Mouse (Mus musculus) adipose tissue, adult 10 weeks (tissue): ENCODE results near the gene Olfr632. TPM values are rescaled to one million over a fixed set of nuclear protein-coding genes. Genes with fewer than 3 reads are reported as not detected.

Experiments
- polyA plus RNA-seq: library from polyadenylated mRNA; stranded (reverse); fragments of 350-450 nt; fragmentation: Illumina TruSeq; extraction: RNeasy Lipid Tissue Mini Kit (QIAGEN cat#74804); gene quantifications from one replicate; pipeline ENCODE4 v1.2.3, GENCODE M21; 2014; ENCODE audit warnings: low read depth, low replicate concordance

Gene Olfr632
- not detected for polyA plus RNA-seq

GRCm38 (mm10) chr7:103934264-103934663 is at the start of gene Olfr632:
Gene Olfr632, plus strand, starts transcription at chr7:103934347.

GRCm38 (mm10) chr7:103886152-103886551 is 48.0 kb upstream of the Olfr632 start, which contains the start of gene Olfr66:
Gene Olfr66, minus strand, starts transcription at chr7:103886252.

GRCm38 (mm10) chr7:103894385-103894784 is 39.8 kb upstream of the Olfr632 start, which contains the start of gene Olfr64:
Gene Olfr64, minus strand, starts transcription at chr7:103894485.

GRCm38 (mm10) chr7:103903187-103903586 is 31.0 kb upstream of the Olfr632 start, which contains the start of gene Olfr65:
Gene Olfr65, plus strand, starts transcription at chr7:103903487.

GRCm38 (mm10) chr7:103928525-103928924 is 5.6 kb upstream of the Olfr632 start, which contains the start of gene Olfr631:
Gene Olfr631, plus strand, starts transcription at chr7:103928825.

GRCm38 (mm10) chr7:103944137-103944536 is 10.0 kb downstream of the Olfr632 start, which contains the start of gene Olfr633:
Gene Olfr633, plus strand, starts transcription at chr7:103944437.

GRCm38 (mm10) chr7:103970852-103971251 is 36.7 kb downstream of the Olfr632 start, which contains the start of gene Olfr635:
Gene Olfr635, plus strand, starts transcription at chr7:103971152.

Other genes with a start within 250 kb of the Olfr632 start
- gene Olfr243, start 219.7 kb upstream of the Olfr632 start, polyA plus RNA-seq, result not detected
- not detected for gene Olfr628, start 204.0 kb upstream of the Olfr632 start, polyA plus RNA-seq
- gene Olfr629, start 189.4 kb upstream of the Olfr632 start, polyA plus RNA-seq, result not detected
- not detected for gene Olfr630, start 177.0 kb upstream of the Olfr632 start, polyA plus RNA-seq
- gene Olfr69, start 162.8 kb upstream of the Olfr632 start, polyA plus RNA-seq, result not detected
- gene Olfr68, start 154.6 kb upstream of the Olfr632 start, polyA plus RNA-seq, result not detected
- gene Olfr67, start 142.5 kb upstream of the Olfr632 start, polyA plus RNA-seq, result not detected
- 353 TPM for gene Hbb-bt, start 120.4 kb upstream of the Olfr632 start, polyA plus RNA-seq
- gene Hbb-bs, start 106.3 kb upstream of the Olfr632 start, polyA plus RNA-seq, result 2,394 TPM
- not detected for gene Hbb-bh2, start 93.8 kb upstream of the Olfr632 start, polyA plus RNA-seq
- gene Hbb-bh1, start 91.2 kb upstream of the Olfr632 start, polyA plus RNA-seq, result not detected
- not detected for gene Hbb-y, start 81.1 kb upstream of the Olfr632 start, polyA plus RNA-seq
- not detected for gene Olfr66, start 48.1 kb upstream of the Olfr632 start, polyA plus RNA-seq
- gene Olfr64, start 39.9 kb upstream of the Olfr632 start, polyA plus RNA-seq, result not detected
- not detected for gene Olfr65, start 30.9 kb upstream of the Olfr632 start, polyA plus RNA-seq
- gene Olfr631, start 5.5 kb upstream of the Olfr632 start, polyA plus RNA-seq, result not detected
- gene Olfr633, start 10.1 kb downstream of the Olfr632 start, polyA plus RNA-seq, result not detected
- not detected for gene Olfr635, start 36.8 kb downstream of the Olfr632 start, polyA plus RNA-seq
- gene Olfr638, start 64.4 kb downstream of the Olfr632 start, polyA plus RNA-seq, result not detected
- not detected for gene Olfr639, start 83.0 kb downstream of the Olfr632 start, polyA plus RNA-seq
- not detected for gene Olfr640, start 91.2 kb downstream of the Olfr632 start, polyA plus RNA-seq
- not detected for gene Olfr641, start 101.1 kb downstream of the Olfr632 start, polyA plus RNA-seq
- gene Olfr642, start 118.3 kb downstream of the Olfr632 start, polyA plus RNA-seq, result not detected
- not detected for gene 4930516K23Rik, start 127.1 kb downstream of the Olfr632 start, polyA plus RNA-seq
- not detected for gene Olfr644, start 137.5 kb downstream of the Olfr632 start, polyA plus RNA-seq
- not detected for gene Olfr645, start 151.1 kb downstream of the Olfr632 start, polyA plus RNA-seq
- gene Olfr646, start 170.5 kb downstream of the Olfr632 start, polyA plus RNA-seq, result not detected
- gene Ubqln5, start 195.5 kb downstream of the Olfr632 start, polyA plus RNA-seq, result 0.88 TPM
- not detected for gene Olfr643, start 203.1 kb downstream of the Olfr632 start, polyA plus RNA-seq
- gene Ubqln3, start 208.9 kb downstream of the Olfr632 start, polyA plus RNA-seq, result 7.9 TPM
- 6.5 TPM for gene Ubqlnl, start 216.2 kb downstream of the Olfr632 start, polyA plus RNA-seq
- gene Olfm5, start 230.5 kb downstream of the Olfr632 start, polyA plus RNA-seq, result not detected
- gene Olfr648, start 249.0 kb downstream of the Olfr632 start, polyA plus RNA-seq, result not detected